Mouse (Mus musculus) cortical plate, adult 2 months (tissue): ENCODE measurements at regions not wholly inside any gene's neighbourhood (a gene's known extent, or its start where the extent isn't known, plus 50 kb on each side); places are given as distances from the start of the nearest gene placed in this dataset.
"Not testable (repeated sequence)": the region's sequence is repeated elsewhere in the genome, so short reads cannot be mapped to it uniquely, and the experiment has no call there.

ENCODE experiments used
- H3K27ac ChIP-seq: fragments of 200-500 bp; 2 replicates; pipeline ENCODE4 v1.5.1; 2012; ENCODE audit warnings: low read length, control low read depth, inconsistent platforms; ENCODE audit not compliant: insufficient read depth
- H3K4me1 ChIP-seq: fragments of 200-500 bp; 2 replicates; pipeline ENCODE4 v1.6.1; 2011; ENCODE audit warnings: low read length; ENCODE audit not compliant: control insufficient read depth, insufficient read depth
- H3K4me3 ChIP-seq: fragments of 200-500 bp; 2 replicates; pipeline ENCODE4 v1.5.1; 2011; ENCODE audit warnings: mild to moderate bottlenecking, low read length, control low read depth; ENCODE audit not compliant: insufficient read depth
- CTCF ChIP-seq: fragments of 200-500 bp; IDR thresholded peaks from 2 replicates; pipeline ENCODE4 v1.5.1; 2011; ENCODE audit warnings: mild to moderate bottlenecking, control low read depth, low read length; ENCODE audit not compliant: insufficient read depth; ENCODE audit errors: extremely low read depth
- POLR2A ChIP-seq: fragments of 200-500 bp; IDR thresholded peaks from 2 replicates; pipeline ENCODE4 v1.6.1; 2011; ENCODE audit warnings: mild to moderate bottlenecking, low read length, control low read depth; ENCODE audit not compliant: insufficient read depth; ENCODE audit errors: extremely low read depth

DNA sequence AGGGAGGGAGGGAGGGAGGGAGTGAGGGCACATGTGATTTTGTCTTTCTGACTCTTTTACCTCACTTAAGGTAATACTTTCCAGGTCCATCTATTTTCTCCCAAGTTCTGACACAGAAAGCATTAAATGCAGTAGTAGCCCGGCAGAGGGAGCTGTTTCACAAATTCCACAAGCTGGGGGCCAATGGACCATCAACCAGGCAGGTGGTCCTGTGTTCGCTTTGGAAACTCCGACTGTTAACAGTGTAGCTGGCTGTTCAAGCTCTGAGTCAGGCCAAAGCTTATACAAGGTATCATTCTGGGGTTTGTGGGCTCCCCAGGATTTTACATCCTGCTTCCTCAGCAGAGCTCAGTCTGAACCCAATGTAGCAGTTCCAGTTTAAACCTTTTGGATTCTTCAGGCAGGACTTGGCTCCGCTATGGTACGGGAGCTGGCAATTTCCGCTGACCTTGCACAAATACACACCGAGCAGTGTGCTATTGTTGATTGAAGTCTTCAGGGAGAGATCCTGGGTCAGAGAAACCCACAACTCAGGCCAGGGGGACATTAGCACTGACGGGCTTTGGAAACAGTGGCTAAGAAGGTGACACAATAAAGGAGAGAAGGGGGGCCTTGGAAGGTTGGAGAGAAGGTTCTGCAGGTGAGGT is 93.8 kb upstream of the Lnx1 start:
- TF ChIP-seq CTCF: peak; percentile 72
- TF ChIP-seq POLR2A: no peak
- H3K4me3 ChIP-seq: no peak overlapping the region
- H3K4me1 ChIP-seq: peaks cover 2% of the 10 kb centered on the region; the same call in 1 of the 2 replicates
- no peak overlapping the region for H3K27ac ChIP-seq

DNA sequence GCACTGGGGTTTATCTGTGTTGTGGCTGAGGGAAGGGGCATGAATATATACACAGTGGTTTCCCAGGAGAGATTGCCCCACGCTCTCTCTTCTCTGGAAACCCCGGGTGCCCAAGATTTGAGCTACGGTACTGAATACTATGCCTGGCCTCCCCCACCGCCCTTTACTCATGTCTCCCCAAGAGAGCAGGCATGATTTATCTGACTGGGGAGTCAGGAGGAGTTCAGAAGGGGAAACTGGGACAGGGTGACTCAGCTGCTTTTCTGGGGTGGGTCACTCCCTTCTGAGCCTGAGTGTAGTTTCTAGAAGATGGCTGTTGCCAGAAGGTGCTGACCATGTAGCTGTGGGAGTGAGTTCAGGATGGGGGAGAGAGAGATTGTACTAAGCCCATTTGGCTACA is 92.0 kb upstream of the Lnx1 start:
- Histone ChIP-seq H3K4me3 (no peak overlapping the region), H3K4me1 (no peaks in the 10 kb centered on the region; the same call in 1 of the 2 replicates), H3K27ac (no peak overlapping the region)
- no peak for TF ChIP-seq CTCF
- TF ChIP-seq POLR2A: no peak

DNA sequence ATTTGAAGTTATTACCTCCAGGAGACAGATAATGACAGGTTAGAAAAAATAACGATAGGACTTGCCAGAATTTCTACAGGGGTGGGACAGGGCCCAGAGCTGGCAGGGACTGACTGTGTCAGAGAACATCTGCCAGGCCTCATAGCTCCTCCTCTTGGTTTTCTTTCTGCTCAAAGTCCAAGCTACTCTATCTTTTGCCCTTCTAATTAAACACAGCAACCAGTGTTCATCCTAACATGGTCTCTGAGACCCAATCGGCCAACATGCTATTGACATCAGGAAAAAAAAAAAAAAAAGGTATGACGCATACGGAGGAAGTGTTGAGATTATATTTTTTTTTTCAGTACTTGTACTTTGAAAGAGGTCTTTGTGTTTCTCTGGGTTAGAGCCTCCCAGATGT is 90.7 kb upstream of the Lnx1 start:
- H3K4me1 ChIP-seq: no peaks in the 10 kb centered on the region; the same call in 1 of the 2 replicates
- no peak overlapping the region for H3K27ac ChIP-seq
- no peak for TF ChIP-seq CTCF
- TF ChIP-seq POLR2A: no peak
- H3K4me3 ChIP-seq: no peak overlapping the region

DNA sequence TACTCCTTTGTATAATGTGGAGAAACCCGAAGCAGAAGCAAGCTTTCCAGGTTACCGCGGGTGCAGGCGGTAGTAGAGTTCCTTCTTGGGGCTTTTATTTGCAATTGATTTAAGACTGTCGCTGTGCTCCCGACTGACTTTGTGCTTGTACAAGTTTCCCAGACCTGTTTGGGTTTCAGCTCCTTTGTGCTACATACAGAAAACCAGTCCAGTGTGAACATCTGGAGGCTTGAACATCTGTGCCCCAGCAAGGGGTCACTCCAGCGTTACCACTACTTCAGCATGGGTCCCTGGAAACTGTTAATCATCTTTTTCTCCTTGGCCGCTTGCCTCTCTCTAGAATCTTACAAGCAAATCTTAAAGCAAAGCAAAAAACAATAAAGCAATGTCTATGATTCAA is 90.2 kb upstream of the Lnx1 start:
- TF ChIP-seq CTCF: no peak
- TF ChIP-seq POLR2A: no peak
- Histone ChIP-seq H3K4me1 (no peaks in the 10 kb centered on the region; the same call in 1 of the 2 replicates), H3K4me3 (no peak overlapping the region), H3K27ac (no peak overlapping the region)

DNA sequence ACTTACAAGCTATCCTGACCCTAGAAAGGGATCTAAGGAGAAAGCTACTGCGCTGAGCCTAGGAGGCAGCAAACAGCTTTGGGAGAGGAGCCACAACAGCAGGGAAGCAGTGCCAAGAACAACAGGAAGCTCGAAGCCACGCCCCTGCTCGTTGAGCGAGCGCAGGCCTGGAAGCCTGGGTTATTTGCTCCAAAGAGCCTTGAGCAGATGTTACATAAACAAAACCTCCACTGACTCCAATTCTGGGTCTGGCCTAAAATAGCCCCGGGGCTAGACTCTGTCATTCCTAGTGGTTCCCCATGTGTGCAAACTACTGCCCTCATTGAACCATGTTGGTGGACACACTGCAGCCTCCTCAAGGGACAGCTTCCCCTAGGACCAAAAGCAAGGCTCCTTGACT is 89.6 kb upstream of the Lnx1 start:
- Histone ChIP-seq H3K4me1 (no peaks in the 10 kb centered on the region; the same call in 1 of the 2 replicates), H3K4me3 (no peak overlapping the region), H3K27ac (no peak overlapping the region)
- TF ChIP-seq CTCF: no peak
- TF ChIP-seq POLR2A: no peak

DNA sequence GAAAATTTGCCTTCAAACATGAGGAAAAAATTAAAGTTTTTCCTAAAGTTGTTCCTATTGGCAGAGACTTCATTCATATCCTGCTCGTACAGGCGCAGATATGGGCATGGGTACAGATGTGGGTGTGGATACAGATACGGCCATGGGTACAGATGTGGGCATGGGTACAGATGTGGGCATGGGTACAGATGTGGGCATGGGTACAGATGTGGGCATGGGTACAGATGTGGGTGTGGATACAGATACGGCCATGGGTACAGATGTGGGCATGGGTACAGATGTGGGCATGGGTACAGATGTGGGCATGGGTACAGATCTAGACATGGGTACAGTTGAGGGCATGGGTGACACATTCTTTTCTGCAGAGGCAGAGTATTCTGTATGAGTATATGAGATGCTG is 87.8 kb upstream of the Lnx1 start:
- H3K4me1 ChIP-seq, H3K27ac ChIP-seq, H3K4me3 ChIP-seq: not testable (repeated sequence)

DNA sequence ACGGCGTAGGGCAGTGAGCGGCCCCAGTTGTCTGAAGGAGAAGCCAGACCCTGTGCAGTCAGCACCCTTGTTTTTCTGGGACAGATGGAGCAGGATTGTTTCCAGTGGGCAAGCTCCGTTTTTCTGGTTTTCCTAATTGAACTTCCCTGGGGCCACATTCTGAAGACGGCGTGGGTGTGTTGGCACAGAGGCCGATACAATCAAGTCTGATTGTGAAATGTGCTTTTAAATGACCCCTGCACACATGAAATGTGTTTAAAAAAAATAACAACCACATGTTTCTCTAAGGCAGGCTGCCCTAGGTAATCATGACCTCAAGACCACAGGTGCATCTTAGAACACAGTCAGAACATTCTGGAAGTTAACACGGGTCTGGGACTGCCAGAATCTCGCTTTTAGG is 81.2 kb upstream of the Lnx1 start:
- TF ChIP-seq POLR2A (no peak), CTCF (no peak)
- Histone ChIP-seq H3K4me3 (no peak overlapping the region), H3K4me1 (no peaks in the 10 kb centered on the region), H3K27ac (no peak overlapping the region)

DNA sequence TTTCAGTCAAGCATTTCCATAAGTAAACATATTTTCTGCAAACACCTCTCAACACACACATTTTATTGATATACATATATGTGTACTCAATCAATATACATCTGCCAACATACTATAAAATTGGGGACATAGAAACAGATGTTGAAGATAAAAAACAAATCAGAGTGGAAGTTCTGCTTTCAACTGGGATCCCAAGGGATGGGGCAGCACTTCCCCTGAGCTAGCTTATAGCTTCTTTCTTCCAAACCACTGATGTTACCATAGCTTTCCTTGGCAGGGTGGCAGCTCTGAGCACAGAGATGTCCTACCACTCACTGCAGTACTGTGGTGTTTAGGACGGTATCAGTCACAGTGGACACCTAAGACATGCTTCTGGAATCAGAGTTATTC is 75.4 kb upstream of the Lnx1 start:
- no peaks in the 10 kb centered on the region for H3K4me1 ChIP-seq
- TF ChIP-seq POLR2A (no peak), CTCF (no peak)
- no peak overlapping the region for H3K4me3 ChIP-seq
- H3K27ac ChIP-seq: no peak overlapping the region

DNA sequence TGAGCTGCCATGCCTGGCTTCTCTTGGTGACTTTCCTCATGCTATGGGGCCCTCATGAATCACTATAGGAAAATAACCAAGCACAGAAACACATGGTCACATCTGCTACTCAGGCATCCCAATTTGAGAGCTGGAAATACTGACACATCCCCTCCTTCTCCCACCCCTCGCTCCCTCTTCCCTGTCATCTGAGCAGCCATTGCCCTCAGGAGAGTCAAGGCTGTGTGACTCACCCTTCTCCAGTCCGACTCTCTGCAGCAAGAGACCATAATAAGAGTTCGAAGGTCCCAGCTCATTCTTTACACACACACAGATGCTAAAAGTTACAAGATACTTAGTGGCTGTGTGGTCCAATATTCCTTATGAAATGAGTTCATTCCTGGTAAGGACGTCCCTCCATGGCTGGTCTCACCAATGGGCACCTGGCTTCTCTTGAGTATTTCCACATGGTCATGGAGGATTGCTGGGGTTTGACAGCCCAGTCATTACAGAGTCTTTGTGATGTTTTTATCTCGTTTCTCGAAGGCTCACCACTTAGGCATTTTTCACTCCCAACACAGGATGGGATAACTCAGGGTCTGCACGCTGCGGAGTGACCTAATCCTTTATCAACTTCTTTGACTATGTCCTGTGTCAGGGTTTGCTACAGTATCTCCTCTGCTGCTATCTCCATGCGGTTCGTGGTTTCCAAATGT is 74.8 kb upstream of the Lnx1 start:
- TF ChIP-seq POLR2A (no peak), CTCF (no peak)
- Histone ChIP-seq H3K27ac (no peak overlapping the region), H3K4me3 (no peak overlapping the region), H3K4me1 (no peaks in the 10 kb centered on the region)

DNA sequence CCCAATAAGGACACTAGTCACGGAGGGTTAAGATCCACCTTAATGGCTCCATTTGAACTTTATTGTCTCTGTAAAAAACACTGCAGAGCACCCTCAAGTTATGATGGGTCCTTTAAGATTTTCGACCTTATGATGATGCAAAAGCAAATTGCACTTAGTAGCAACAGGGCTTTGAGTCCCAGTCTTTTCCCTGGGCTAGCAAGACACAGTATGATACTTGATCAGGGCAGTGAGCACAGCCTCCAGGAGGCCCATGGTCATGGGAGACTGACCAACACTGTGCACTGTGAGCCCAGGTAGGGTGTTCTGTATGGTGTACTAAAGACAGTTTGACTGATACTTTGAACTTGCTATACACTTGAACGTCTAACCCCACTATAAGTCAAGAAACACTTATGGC is 73.4 kb upstream of the Lnx1 start:
- no peak overlapping the region for H3K27ac ChIP-seq
- H3K4me1 ChIP-seq: no peaks in the 10 kb centered on the region
- TF ChIP-seq CTCF (no peak), POLR2A (no peak)
- no peak overlapping the region for H3K4me3 ChIP-seq
